Mouse (Mus musculus) forebrain, postnatal 0 days (tissue): ENCODE measurements at regions not wholly inside any gene's neighbourhood (a gene's known extent, or its start where the extent isn't known, plus 50 kb on each side); places are given as distances from the start of the nearest gene placed in this dataset.

Experiments
- ATAC-seq: fragments of 200-750 bp; cut with Nextera tagmentation; 2 replicates; pipeline ENCODE4 v1.8.0; 2017; ENCODE audit warnings: mild to moderate bottlenecking, moderate library complexity
- DNase-seq: peaks from one replicate; pipeline ENCODE4 v3.0.0-alpha.2; 2015
- H3K27ac ChIP-seq: fragments of 300-500 bp; sonication (generic); 2 replicates; pipeline ENCODE4 v1.5.1; 2014; ENCODE audit warnings: low read depth, mild to moderate bottlenecking, antibody characterized with exemption, low read length, moderate library complexity, mixed read lengths
- H3K27me3 ChIP-seq: fragments of 300-500 bp; sonication (generic); 2 replicates; pipeline ENCODE4 v1.6.1; 2014; ENCODE audit warnings: mild to moderate bottlenecking, low read length, mixed read lengths; ENCODE audit not compliant: insufficient read depth
- H3K36me3 ChIP-seq: fragments of 300-500 bp; sonication (generic); 2 replicates; pipeline ENCODE4 v1.6.1; 2014; ENCODE audit warnings: mild to moderate bottlenecking, moderate library complexity; ENCODE audit not compliant: insufficient read depth
- H3K4me1 ChIP-seq: fragments of 300-500 bp; sonication (generic); 2 replicates; pipeline ENCODE4 v1.6.1; 2014; ENCODE audit warnings: antibody characterized with exemption; ENCODE audit not compliant: insufficient read depth
- H3K4me2 ChIP-seq: fragments of 300-500 bp; sonication (generic); 2 replicates; pipeline ENCODE4 v1.6.1; 2014; ENCODE audit warnings: low read depth, mild to moderate bottlenecking, moderate library complexity
- H3K4me3 ChIP-seq: fragments of 300-500 bp; sonication (generic); 2 replicates; pipeline ENCODE4 v1.5.1; 2014; ENCODE audit warnings: low read depth, low read length, mixed read lengths
- H3K9ac ChIP-seq: fragments of 300-500 bp; sonication (generic); 2 replicates; pipeline ENCODE4 v1.6.1; 2014; ENCODE audit warnings: mild to moderate bottlenecking
- H3K9me3 ChIP-seq: fragments of 300-500 bp; sonication (generic); 2 replicates; pipeline ENCODE4 v1.6.1; 2016; ENCODE audit warnings: low read length
- CTCF ChIP-seq: sonication (generic); IDR thresholded peaks from 2 replicates; pipeline ENCODE4 v1.5.1; 2016; ENCODE audit warnings: antibody characterized with exemption, control low read depth, low read depth
- WGBS: fragments of 180-500 bp; shearing (Covaris S2); extraction: QIAGEN DNeasy Blood & Tissue Kit; methylation state at CpG from one replicate; pipeline ENCODE4 v1.1.7; 2014; 5-methylcytosine and 5-hydroxymethylcytosine counted together

- TF ChIP-seq CTCF = no peak
- Histone ChIP-seq H3K4me2 (no peak overlapping the region), H3K9ac (no peak overlapping the region), H3K36me3 (no peaks in the 10 kb centered on the region), H3K27me3 (no peaks in the 10 kb centered on the region), H3K4me1 (no peaks in the 10 kb centered on the region), H3K9me3 (no peaks in the 10 kb centered on the region), H3K27ac (no peak overlapping the region), H3K4me3 (no peak overlapping the region)
- no peak for DNase-seq
- 44% methylated on average over 1 of the region's 1 CpGs for WGBS
- no peak for ATAC-seq
Measured at GRCm38 (mm10) chr5:58740759-58741158, 1023.0 kb downstream of the Pcdh7 start.

- DNase-seq = peak; percentile 10
- Histone ChIP-seq H3K4me3 (no peak overlapping the region), H3K36me3 (no peaks in the 10 kb centered on the region), H3K9me3 (no peaks in the 10 kb centered on the region), H3K27me3 (no peaks in the 10 kb centered on the region), H3K4me2 (no peak overlapping the region), H3K4me1 (no peaks in the 10 kb centered on the region), H3K27ac (no peak overlapping the region), H3K9ac (0 out of 2 replicates have a peak overlapping the region, but pooled peaks have one; percentile 2)
- 9% methylated on average over 6 of the region's 6 CpGs for WGBS
- ATAC-seq = no peak; the same call in 1 of the 2 replicates
- TF ChIP-seq CTCF = no peak
Measured at GRCm38 (mm10) chr5:58747684-58748083, 1029.9 kb downstream of the Pcdh7 start.

- WGBS = 67% methylated on average over 6 of the region's 6 CpGs
- Histone ChIP-seq H3K27me3 (no peaks in the 10 kb centered on the region), H3K36me3 (no peaks in the 10 kb centered on the region), H3K4me3 (no peak overlapping the region), H3K9me3 (no peaks in the 10 kb centered on the region), H3K4me2 (no peak overlapping the region), H3K9ac (no peak overlapping the region), H3K4me1 (no peaks in the 10 kb centered on the region), H3K27ac (no peak overlapping the region)
- ATAC-seq (no peak), DNase-seq (no peak)
- no peak for TF ChIP-seq CTCF
Measured at GRCm38 (mm10) chr5:58751777-58752176, 1034.0 kb downstream of the Pcdh7 start.
